Mouse (Mus musculus): ENCODE measurements at regions not wholly inside any gene's neighbourhood (a gene's known extent, or its start where the extent isn't known, plus 50 kb on each side); places are given as distances from the start of the nearest gene placed in this dataset.
"Not testable (repeated sequence)": the region's sequence is repeated elsewhere in the genome, so short reads cannot be mapped to it uniquely, and the experiment has no call there.

DNA sequence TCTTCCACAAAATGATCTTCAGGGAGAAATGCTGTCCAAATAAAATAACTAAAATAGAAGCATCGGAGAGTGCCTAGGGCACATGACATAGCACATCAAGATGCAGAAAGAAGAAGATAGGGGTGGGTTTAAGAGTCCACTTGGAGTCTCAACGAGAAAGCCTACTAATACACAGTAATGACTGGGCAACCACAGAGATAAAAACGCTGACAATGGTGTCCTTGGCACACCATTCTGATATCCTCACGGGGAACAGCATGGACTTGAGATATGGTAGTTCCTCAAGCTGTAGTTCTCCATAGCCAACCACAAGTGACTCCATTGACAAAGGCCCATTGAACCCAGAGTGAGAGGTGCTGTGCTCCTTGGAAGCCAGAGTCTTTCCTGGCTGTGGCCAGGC lies 105.8 kb downstream of the Dad1 start:
- no peak for DNase-seq

DNA sequence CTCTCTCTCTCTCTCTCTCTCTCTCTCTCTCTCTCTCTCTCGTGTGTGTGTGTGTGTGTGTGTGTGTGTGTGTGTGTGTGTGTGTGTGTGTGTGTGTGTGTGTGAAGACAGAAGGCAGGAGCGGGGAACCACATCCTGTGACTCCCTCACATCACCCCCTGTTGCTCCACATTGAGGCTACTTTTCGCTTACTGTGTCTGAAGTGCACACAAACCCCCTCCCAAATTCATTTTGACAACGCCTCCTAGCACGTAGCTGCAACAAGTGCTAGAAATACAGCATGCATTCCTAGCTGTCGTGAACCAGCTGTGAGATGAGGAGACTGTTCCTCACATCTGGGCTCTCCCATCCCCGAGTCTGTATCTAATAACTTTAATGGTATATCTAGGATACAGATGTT lies 106.4 kb downstream of the Dad1 start:
- DNase-seq: no peak

DNA sequence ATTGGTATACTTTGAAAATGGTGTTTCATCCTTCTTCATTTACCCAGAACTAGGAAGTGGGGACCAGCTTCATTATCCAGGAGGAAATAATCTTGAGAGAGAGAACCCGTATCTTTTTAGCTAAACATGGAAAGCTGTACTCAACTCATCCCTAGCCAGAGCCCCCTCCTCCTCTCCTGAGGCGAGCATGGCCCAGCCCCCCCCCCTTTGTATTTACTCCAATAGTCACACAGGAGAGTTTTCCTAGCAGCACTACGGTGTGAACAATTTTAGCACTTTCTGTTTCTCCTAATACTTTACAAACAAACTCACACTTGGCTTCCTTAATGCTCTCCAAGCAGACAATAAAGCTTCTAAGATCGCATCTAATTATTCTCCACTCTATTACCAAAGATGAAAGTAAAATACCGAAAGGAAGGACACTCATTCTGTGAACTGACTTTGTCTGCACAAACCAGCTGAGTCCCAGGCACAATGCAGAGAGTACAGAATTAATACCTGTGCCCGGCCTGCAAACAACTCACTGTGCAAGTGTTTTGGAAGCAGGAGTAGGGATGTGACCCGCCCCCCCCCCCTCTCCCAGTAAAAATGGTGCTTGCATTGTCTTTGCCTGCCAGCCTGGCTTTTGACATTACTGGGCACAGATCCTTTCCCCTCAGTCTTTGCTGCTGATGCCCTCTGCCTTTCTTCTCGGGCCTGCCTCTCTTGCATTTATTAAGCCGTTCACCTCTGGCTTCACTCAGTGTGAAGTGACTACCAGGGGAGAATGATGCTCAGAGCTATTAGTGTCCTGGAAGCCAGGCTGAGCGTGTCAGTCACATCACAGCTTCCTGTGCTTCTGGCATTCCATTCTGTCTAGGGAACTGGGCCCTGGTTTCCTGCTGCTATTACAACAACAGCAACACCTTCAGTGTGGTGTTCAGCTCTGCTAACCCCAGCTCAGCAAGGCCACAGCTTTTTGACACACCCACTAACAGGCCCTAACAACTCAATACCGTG lies 107.9 kb downstream of the Dad1 start:
- no peak for DNase-seq

DNA sequence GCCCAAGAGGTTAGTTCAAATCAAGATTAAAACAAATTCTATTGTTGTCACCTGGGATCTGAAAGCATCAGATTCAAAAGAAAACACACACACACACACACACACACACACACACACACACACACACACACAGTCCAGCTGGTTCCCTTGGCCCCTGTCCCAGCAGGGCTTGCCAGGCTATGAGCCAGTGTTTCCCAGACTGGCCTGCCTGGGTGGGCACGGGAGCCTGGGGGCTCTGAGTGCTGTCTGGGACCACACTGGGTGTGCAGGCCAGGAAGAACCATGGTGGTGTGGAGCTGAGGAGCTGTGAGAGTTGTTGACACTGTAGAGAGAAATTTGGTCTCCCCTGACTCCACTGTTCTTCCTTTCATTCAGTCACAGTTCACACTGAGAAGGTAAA lies 110.1 kb downstream of the Dad1 start:
- DNase-seq: no peak

DNA sequence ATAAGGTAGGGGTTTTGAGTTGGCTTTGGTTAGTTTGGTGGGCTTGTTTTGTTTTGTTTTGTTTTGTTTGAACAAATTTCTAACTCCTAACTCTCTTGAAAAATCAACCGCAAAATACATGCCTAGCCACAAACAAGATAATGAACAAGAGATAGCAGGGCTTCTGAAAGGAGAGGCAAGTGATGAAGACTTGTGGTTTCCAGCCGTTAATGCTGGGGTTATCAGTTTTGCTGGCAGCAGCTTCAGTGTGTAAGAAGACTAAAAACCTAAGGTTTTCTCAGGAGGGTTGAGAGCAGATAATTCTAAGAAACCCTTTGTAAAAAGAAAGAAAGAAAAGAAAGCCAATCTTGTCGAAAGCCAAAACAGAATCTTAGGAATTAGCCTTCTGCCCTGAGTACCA lies 115.6 kb downstream of the Dad1 start:
- DNase-seq: no peak

DNA sequence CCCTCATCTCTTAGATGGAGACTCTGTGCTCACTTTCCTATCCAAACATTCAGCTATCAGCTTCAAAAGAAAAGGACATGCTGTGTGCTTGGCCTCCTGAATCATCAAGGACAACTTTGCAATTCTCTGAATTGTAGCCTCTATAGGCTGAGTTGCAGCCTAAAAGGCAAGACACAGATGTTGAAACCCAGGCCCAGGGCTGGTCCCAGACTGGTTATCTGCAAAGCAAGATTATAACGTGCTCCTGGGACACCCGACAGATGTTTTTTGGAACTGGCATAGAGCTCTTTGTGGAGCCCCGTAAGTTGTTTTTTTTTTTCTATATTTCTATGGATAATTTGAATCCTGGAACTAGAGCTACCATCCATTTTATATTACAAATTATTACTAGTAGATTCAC lies 117.4 kb downstream of the Dad1 start:
- DNase-seq: no peak

DNA sequence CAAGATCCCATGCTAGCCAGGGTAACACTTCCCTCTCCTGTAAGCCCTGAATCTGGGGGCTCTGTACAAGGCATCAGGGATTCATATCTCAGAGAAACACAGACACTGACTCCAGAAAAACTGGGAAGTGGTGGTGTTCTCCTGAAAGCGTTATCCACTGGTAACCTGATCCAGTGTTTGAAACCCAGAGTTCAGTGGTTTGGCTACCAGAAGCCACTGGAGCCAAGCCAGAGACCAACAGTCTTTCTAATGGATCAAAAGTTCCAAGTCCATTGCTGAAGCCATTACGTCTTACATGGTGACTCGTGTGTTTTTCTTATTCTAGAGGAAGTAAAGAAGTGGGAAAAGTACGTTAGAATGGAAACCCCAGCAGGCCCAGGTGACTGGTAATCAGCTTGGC lies 125.6 kb downstream of the Dad1 start:
- DNase-seq: no peak

DNA sequence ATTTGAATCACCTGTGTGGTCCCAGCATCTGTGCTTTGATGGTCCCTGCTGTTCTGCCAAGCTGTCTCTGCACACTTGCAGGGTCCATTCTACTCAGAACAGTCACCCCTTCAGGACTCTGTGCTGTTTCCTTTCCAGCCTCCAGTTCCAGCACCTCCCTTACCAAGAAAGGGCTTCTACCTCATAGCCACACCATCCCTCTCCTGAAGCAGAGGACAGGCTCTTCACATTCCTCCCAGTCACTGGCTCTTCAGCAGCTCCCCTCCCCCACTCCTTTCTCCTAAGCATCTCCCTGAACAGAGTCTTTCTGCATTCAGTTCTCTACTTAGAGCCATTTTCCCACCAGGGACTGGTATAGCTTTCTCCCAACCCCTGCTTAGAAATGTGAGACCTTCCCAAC lies 128.4 kb downstream of the Dad1 start:
- DNase-seq: no peak

DNA sequence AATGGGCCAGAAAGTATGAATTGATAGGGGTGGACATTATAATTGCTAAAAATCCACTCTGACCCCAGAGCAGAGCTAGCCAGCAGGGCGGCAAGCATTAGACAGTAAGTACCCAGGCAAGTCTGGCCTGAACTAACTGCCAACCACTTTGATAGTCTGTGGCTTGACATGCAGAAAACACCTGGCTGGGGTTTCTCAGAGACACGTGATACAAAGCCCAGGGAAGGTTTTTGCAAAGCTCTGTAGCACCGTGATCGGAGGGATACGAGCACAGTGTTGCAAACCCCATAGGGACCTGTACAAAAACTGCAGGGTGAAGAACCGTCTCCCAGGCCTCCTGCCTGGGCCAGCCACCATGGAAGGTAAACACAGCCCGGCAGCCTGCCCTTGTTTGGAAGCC lies 131.9 kb downstream of the Dad1 start:
- DNase-seq: no peak

DNA sequence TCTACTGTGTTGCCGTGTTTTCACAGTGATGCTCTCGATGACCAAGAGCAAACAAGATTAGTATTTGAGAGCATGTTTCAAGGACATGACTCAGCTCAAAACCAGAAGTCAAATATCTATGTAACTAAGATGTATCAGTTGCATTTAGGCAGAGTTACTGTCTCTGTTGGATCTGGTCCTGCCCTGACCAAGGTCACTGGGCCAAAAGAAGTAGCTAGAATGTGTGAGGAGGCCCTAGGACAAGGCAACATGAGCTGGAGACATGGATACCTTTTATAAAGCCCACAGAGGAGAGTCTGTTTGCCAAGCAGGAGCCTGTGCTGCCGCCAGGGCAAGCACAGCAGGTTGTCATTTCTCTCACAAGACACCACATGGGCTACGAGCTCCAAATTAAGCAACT lies 132.6 kb downstream of the Dad1 start:
- no peak for DNase-seq

DNA sequence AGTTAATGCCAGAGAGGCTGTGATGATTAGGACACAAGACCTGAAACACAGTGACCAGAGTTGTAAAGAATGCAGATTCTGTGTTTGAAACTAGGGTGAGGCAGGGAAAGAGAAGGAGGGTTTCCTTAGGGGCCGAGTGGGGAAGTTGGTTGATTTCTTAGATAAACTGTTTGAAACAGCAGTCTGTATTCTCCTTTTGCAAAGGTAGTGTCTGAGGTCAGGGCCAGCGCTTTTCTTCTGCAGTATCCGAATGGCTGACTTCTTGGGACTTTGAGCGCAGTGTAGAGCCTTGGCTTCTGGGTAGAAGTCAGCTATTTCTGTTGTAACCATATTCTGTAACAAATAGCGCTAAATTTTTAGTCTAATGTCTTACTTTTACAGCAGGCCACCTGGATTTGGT lies 133.7 kb downstream of the Dad1 start:
- no peak for DNase-seq

DNA sequence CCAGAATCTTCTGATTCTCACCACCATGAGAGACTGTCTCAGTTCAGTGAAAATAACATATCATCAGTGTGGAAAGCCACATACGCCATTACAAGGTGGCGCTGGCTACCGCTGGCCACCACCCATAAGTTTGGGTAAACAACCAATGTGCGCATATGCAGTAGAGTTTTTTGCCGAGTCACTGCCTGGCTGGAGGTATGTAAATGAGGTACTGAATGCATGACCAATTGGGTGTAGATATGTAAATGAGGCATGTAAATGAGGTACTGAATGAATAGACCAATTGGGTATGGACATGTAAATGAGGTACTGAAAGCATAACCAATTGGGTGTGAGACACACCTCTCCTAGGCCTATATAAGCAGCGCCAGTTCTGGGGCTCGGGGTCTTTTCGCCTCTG lies 136.3 kb downstream of the Dad1 start:
- DNase-seq: not testable (repeated sequence)

DNA sequence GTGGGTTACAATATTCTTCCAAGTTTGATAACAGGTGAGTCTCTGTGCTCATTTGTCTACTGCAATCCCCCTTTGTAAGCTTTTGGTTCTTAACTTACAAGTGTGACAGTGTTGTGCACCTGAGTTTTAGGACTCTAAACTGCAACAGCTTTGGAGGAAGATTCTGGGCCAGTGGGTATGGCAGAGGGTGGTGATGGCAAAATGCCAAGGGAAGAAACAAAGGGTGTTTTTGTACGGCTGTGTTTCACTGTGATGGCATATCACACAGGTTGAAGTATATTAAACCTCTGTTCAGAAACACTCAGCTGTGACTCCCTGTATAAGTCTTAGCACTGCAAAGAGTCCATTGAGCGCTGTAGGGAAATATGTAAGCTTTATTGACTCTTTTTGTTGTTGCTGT lies 140.7 kb downstream of the Dad1 start:
- no peak for DNase-seq

DNA sequence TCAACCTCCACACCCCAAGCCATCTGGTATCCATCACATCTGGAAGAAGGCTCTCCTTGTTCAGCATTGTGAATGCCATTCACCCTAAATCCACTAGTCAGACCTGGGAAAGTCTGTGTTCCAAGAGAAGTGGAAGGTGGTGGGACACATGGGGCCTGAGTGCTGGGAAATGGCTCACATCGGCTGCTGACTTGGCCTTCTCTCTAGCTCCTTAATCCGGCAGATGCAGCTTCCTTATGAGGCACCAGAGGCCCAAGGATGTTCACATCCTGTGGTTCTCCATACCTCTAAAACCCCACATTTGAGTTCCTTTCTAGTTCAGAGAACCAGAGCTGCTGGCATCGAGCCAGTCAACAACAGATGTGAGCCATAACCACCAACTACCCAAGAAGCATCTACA lies 142.9 kb downstream of the Dad1 start:
- no peak for DNase-seq

DNA sequence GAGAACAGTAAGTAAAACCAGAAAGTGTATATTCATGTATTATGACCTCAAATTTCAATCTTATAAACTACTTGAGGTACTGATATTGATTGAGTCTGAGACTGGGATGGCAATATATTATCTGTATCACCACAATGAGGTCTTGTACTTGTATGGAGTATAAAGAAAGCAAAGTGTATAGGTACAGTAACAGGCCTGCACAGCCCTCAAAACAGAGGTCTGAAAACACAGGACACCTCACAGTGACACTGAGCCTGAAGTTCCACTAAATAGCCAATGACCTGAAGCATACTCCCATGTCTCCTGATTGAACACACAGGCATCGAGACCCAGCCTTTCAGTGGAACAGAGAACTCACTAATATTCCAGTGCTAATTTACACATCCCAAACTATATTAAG lies 144.8 kb downstream of the Dad1 start:
- no peak for DNase-seq

DNA sequence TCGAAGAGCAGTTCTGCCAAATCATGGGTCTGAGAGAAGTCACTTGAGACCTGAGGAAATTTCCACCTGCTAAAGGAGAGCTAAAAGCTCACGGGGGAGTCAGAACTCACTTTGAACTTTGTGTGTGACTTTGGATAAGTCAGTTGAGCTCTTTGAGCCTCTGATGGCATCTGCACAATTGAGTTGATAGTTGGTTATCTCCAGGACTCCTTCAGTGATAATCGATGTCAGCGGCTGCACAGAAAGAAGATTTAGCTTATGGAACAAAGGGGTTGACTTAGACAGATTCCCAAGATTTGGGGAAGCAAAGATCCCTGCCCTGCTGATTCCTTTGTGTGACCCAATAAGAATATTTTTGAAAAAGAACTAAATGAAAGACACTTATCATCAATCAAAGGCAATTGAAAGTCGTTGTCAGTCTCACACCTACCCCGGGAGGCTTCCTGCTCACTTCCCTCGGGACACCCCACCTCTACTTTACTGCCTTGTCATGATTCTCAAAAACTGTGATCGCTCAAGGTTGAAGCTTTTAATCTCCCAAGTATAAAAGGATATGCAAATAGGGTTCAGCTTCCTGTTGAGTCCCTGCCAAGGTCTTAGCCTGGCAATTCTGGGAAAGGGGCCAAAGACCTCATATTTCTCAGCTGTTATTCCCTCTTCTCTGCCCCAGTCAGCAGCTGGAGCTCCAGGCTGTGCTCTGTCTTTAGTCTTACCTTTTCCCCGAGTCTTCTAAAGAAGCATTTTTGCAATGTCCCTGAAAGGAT lies 145.4 kb downstream of the Dad1 start:
- peak; percentile 52 to 61 for DNase-seq

DNA sequence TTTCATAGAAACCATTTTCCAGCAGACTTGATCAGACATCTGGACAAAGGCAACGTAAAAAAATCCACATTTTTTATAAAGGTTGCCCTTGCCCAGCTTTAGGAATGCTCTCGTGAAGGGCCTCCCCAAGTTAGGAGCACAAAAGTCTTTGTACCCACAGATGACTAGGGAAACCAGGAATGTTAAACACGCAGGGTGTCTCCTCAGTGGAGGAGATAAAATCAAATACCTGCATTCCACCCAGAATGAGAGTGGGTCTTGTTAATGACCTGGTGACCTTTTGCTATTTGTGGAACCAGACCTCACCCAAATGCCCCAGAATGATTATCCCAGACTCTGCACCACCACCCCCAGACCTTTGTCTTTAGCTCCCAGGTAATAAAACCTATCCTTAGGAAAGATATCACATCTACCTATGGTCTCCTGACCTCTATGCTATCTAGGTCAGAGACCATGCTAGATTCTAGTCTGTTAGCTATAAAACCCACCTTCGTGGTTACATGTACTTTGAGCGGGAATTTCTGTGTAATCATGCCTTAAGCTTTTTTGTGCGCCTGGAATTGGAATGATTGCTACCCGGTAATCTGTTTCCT lies 146.6 kb downstream of the Dad1 start:
- DNase-seq: no peak

DNA sequence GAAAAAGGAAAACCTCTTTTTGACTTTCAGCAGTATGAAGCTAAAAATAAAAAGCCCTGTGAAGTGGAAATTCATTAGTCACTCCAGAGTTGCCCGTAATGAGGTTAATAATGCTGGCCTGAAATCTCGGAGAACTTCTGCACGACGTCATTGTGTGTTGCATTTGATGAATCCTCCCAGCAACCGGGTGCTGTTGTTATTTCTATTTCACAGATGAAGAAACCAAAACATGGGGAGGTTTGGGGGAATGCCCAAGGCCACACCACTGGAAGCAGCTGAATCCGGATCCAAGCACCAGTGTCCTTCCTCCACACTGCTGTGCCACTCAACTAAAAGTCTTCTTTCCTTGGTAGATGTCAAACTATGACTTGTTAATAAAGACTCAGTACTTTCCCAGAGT lies 149.7 kb downstream of the Dad1 start:
- DNase-seq: no peak

DNA sequence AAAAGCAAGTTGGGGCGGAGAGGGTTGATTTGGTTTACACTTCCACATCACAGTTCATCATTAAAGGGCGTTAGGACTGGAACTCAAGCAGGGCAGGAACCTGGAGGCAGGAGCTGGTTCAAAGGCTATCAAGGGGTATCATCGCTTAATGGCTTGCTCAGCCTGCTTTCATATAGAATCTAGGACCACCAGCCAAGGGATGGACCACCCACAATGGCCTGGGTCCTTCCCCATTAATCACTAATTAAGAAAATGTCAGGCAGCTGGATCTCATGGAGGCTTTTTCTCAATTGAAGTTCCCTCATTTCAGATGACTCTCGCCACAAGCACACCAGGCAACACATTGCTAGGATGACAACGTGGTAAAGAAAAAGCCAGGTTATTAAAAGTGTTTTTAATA lies 150.4 kb downstream of the Dad1 start:
- no peak for DNase-seq

DNA sequence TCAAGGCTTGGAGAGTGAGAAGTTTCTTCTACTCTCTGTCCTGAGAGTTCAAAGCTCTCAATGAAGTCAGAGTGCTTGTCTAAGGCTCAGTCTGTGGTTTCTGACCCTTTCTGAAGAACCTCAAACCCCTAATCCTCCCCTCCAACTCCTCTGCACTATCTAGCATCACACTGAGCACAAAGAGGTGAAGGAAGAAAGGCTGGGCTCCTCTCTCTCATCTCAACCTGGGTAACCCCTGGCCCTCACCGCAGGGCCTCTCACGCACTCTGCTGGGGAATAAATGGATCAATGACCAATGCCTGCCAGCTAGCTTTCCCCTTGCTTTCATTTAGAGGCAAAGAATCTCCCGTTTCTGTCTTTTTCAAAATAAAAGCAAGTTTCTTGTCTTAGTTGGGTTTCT lies 150.8 kb downstream of the Dad1 start:
- no peak for DNase-seq

DNA sequence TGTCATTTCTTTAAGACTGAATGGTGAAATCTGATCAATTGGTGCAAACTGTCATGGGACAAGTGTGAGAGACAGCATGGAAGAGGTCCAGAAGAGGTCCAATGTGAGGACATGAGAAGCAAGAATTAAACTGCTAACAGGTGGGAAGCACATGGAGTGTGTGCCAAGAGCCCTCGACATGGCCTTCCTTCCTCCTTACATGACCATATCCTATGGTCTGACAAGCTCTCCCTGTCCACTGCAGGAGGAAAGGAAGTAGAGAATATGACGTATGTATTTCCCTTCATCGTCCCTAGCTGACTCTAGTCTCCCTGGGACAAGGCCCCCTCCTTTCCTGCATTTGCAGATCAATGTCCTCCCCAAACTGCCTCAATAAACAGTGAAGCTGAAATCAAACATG lies 152.1 kb downstream of the Dad1 start:
- no peak for DNase-seq

DNA sequence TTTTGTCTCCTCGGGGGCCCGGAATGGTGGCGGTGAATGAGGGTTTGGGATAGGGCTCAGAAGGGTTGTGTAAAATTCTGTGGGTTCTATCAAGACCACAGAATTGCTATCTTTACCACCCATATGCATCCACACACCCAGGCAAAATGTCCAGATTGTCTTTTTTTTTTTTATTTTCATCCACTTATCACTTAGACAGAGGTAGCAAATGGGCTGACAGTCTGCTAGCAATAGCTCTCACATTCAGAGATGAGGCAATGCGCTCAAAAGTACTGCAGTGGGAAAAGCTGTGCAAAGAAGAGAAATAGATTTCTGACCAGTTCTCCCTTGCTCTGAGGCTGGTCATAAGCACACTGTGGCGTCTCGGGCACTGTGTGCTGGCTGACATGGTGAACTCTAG lies 154.5 kb downstream of the Dad1 start:
- no peak for DNase-seq

DNA sequence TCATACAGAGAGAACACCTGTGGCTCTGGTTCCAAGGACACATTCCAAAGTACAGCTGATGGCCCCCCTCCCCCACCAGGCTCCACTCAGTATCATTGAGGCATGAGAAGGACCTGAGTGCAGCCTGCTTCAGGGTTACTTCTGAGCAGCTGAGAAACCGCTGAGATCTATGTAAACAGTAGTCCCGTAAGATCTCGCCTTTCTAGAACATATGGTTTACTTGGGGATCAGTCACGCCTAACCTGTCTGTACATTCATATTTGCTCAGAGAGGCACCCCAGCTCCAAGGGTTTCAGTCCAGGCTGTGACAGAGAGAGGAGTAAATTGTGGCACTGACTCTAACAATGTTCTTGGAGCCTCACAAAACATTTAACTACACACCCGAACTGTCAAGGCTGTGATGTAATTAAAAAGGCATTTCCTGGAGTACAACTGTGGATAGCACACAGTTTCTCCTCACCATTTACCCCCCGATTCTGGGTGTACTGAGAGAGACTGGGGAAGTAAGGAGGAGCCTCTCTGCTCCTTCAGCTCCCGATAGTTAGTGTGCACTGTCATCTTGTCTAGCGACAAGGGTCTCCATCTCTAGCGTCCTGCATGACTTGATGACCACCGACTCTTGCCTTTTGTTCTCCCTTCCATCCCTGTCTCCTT lies 155.7 kb downstream of the Dad1 start:
- no peak for DNase-seq
